ENCODE assay signal across 17 mouse cellular contexts in genomic region chr1:40271486-40272055, GRCm38 (mm10). TPM values are rescaled to one million over a fixed set of nuclear protein-coding genes. Genes with fewer than 3 reads are reported as not detected.
"Had no signal": no experiment of that assay in that cellular context is flagged by ENCODE, and none has a peak within 500 bp of the region (broad histone marks: within the 10 kb centered on the region; RNA-seq: fewer than 3 reads in every experiment).

No protein-coding gene starts in this region.

- ATAC-seq: midbrain, embryonic 16.5 days had no signal

- H3K9ac ChIP-seq: kidney, embryonic 15.5 days; liver, embryonic 13.5 days; midbrain, embryonic 12.5 days; neural tube, embryonic 13.5 days had no signal

- H3K4me3 ChIP-seq: kidney, embryonic 15.5 days; left cerebral cortex, adult 2 months; liver, embryonic 13.5 days; midbrain, embryonic 12.5 days; myocyte; neural tube, embryonic 13.5 days had no signal

- H3K36me3 ChIP-seq: kidney, embryonic 15.5 days; liver, embryonic 13.5 days; midbrain, embryonic 12.5 days; neural tube, embryonic 13.5 days had no signal

- H3K27ac ChIP-seq: kidney, embryonic 15.5 days; left cerebral cortex, adult 2 months; liver, embryonic 13.5 days; midbrain, embryonic 12.5 days; neural tube, embryonic 13.5 days had no signal

- DNase-seq: kidney, adult 8-10 months; kidney, postnatal 10 days; kidney, postnatal 36 days; layer of hippocampus, postnatal 36 days; liver, embryonic 13.5 days; lung, adult 2 months; lung, postnatal 14 days; lung, postnatal 4 days; retina, postnatal 1 day; thymus, postnatal 25 days had no signal

- H3K9me3 ChIP-seq: kidney, embryonic 15.5 days; liver, embryonic 13.5 days; midbrain, embryonic 12.5 days; neural tube, embryonic 13.5 days had no signal

- H3K4me2 ChIP-seq: kidney, embryonic 15.5 days; liver, embryonic 13.5 days; midbrain, embryonic 12.5 days; neural tube, embryonic 13.5 days had no signal

RNA-seq across cellular contexts. Expression of gene Il1r1, which starts 46.7 kb away (rescaled TPM):
- total RNA-seq: monocyte, adult 5-6 weeks had no signal

RNA-seq across cellular contexts. Expression of gene Il1rl2, which starts 52.8 kb away (rescaled TPM):
- polyA plus RNA-seq: myocyte had no signal
